Comparison of ENCODE assay signal across 31 mouse cellular contexts in the genomic region with DNA sequence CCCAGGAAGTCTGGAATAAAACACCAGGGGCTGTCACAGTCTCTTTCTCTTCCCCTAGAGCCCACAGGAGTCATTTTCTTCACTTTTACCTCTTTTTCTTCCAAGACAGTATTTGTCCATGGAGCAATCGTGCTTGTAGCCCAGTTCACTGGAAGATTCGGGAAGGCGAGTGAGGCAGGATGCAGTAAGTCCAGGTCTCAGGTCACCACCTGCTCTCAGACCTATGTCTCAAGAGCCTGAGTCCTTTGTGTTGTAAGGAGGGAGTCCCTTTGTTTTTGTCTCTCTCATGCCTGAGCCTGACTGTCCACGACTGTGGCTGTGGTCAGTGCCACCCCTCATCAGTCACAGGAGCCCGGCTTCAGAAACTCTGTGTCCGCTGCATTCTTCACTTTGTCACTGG.
"Had no signal": no experiment of that assay in that cellular context is flagged by ENCODE, and none has a peak within 500 bp of the region (broad histone marks: within the 10 kb centered on the region; RNA-seq: fewer than 3 reads in every experiment).

No protein-coding gene starts in this region.

- H3K4me1 ChIP-seq: limb, embryonic 10.5 days; limb, embryonic 12.5 days; limb, embryonic 15.5 days; liver, embryonic 12.5 days; liver, embryonic 13.5 days; liver, embryonic 15.5 days; lung, embryonic 15.5 days; megakaryocyte, embryonic 14.5 days; midbrain, embryonic 10.5 days; midbrain, embryonic 12.5 days; midbrain, embryonic 13.5 days; neural tube, embryonic 12.5 days had no signal

- H3K27me3 ChIP-seq: limb, embryonic 12.5 days; limb, embryonic 13.5 days; limb, embryonic 15.5 days; liver, embryonic 12.5 days; liver, embryonic 13.5 days; liver, embryonic 15.5 days; lung, embryonic 15.5 days; megakaryocyte, embryonic 14.5 days; midbrain, embryonic 12.5 days; midbrain, embryonic 13.5 days; neural tube, embryonic 12.5 days had no signal

- H3K9me3 ChIP-seq: limb, embryonic 10.5 days; limb, embryonic 12.5 days; limb, embryonic 13.5 days; limb, embryonic 15.5 days; liver, embryonic 12.5 days; liver, embryonic 15.5 days; lung, embryonic 15.5 days; midbrain, embryonic 10.5 days; midbrain, embryonic 12.5 days; midbrain, embryonic 13.5 days; neural tube, embryonic 12.5 days had no signal

- ATAC-seq: liver, embryonic 12.5 days; liver, postnatal 0 days; lung, postnatal 0 days; midbrain, embryonic 13.5 days; midbrain, embryonic 16.5 days had no signal

- H3K36me3 ChIP-seq: limb, embryonic 10.5 days; limb, embryonic 12.5 days; limb, embryonic 13.5 days; limb, embryonic 15.5 days; liver, embryonic 12.5 days; liver, embryonic 13.5 days; liver, embryonic 15.5 days; lung, embryonic 15.5 days; midbrain, embryonic 10.5 days; midbrain, embryonic 12.5 days; midbrain, embryonic 13.5 days; neural tube, embryonic 12.5 days had no signal

- H3K27ac ChIP-seq: left cerebral cortex, adult 2 months; limb, embryonic 10.5 days; limb, embryonic 12.5 days; limb, embryonic 13.5 days; limb, embryonic 15.5 days; liver, embryonic 12.5 days; liver, embryonic 13.5 days; liver, embryonic 14.5 days; liver, embryonic 15.5 days; lung, embryonic 15.5 days; macrophage; midbrain, embryonic 10.5 days; midbrain, embryonic 12.5 days; midbrain, embryonic 13.5 days; neural tube, embryonic 12.5 days had no signal

- H3K4me2 ChIP-seq: limb, embryonic 12.5 days; limb, embryonic 13.5 days; limb, embryonic 15.5 days; liver, embryonic 11.5 days; liver, embryonic 12.5 days; liver, embryonic 13.5 days; liver, embryonic 15.5 days; lung, embryonic 14.5 days; lung, embryonic 15.5 days; midbrain, embryonic 12.5 days; midbrain, embryonic 13.5 days; neural tube, embryonic 12.5 days had no signal

- DNase-seq: left cerebral cortex, postnatal 4 days; liver; liver, embryonic 13.5 days; liver, postnatal 0 days; lung, adult 18-20 months; lung, adult 2 months; lung, embryonic 14.5 days; lung, postnatal 10 days; lung, postnatal 14 days; lung, postnatal 36 days; lung, postnatal 4 days; midbrain, embryonic 14.5 days had no signal

- H3K9ac ChIP-seq: limb, embryonic 12.5 days; limb, embryonic 13.5 days; limb, embryonic 15.5 days; liver, embryonic 12.5 days; liver, embryonic 13.5 days; liver, embryonic 14.5 days; liver, embryonic 15.5 days; liver, postnatal 0 days; lung, embryonic 14.5 days; lung, embryonic 15.5 days; midbrain, embryonic 12.5 days; midbrain, embryonic 13.5 days; neural tube, embryonic 12.5 days had no signal

- H3K4me3 ChIP-seq: left cerebral cortex, adult 2 months; limb, embryonic 10.5 days; limb, embryonic 12.5 days; limb, embryonic 13.5 days; limb, embryonic 15.5 days; liver, embryonic 12.5 days; liver, embryonic 13.5 days; liver, embryonic 15.5 days; lung, embryonic 15.5 days; megakaryocyte, embryonic 14.5 days; midbrain, embryonic 10.5 days; midbrain, embryonic 12.5 days; midbrain, embryonic 13.5 days; myocyte; neural tube, embryonic 12.5 days had no signal
